Mouse (Mus musculus) kidney, postnatal 36 days (tissue): ENCODE measurements around the gene Khdc4.

ENCODE experiments used
- DNase-seq, 2 experiments: peaks; one replicate each; pipeline ENCODE4 v3.0.0; 2021 to 2022; ENCODE audit warnings: mixed read lengths in 2 of 2

The Khdc4 gene

GRCm38 (mm10) chr3:88684980-88685941 is at the start of gene Khdc4:
TSS of gene Khdc4 (plus strand) at chr3:88685803.
- peak; percentile 97 to 99 for DNase-seq

DNA sequence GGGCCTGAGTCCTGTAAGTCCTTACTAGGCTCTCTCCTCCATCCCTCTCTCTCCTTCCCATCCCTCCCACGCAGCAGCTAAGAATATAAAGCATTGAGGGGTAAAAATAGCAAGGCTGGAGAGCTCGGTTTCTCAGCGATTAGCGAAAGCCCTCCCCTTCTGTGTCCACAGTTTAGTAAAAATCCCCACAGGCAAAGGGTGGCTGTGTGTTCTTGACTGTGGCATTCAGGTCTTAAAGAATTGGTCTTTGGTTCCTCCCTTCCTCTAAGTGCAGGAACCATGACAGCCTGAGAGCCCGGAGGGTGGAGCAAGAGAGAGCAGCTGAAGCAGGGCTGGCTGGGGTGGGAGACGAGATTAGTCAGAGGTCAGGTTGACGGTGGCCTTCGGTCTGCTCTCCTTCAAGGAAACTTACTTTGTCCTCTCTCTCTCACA is 49.0 kb upstream of the Khdc4 start:
- DNase-seq, result peak; percentile 35 to 49

DNA sequence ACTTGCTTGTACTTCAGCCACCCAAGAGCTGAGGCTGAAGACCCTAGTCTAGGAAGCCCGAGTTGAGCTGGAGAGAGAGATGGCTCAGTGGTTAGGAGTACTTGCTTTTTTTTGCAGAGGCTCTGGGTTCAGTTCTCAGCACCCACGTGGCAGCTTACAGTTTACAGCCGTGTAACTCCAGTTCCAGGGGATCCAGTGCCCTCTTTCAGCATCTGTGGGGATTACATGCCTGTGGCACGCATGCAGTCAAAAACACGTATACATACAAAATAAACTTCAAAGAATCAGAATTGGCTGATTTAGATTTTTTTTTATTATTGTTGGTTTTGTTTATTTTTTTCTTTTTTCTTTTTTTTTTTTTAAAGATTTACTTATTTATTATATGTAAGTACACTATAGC is 48.5 kb upstream of the Khdc4 start:
- DNase-seq, result no peak

GRCm38 (mm10) chr3:88639239-88639638 is 46.4 kb upstream of the Khdc4 start:
- no peak for DNase-seq

GRCm38 (mm10) chr3:88640676-88641075 is 44.9 kb upstream of the Khdc4 start:
- peak; percentile 75 to 85 for DNase-seq

DNA sequence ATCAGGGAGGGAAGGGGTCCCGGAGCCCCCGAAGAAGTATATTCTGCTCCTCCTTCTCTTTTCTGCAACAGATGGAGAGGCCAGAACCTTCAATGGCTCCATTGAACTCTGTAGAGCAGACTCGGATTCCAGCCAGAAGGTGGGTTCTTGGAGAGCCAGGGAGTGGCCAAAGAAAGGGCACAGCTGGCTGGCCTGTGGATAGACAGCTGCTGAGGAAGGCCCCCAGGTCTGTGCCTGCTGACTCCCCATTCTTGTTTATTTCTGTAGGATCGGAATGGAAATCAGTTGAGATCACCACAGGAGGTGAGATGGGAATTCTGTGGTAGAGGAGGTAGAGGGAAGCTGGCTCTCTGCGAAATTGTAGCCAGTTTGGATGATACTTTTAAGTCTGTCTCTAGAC is 42.5 kb upstream of the Khdc4 start:
- DNase-seq, result no peak

DNA sequence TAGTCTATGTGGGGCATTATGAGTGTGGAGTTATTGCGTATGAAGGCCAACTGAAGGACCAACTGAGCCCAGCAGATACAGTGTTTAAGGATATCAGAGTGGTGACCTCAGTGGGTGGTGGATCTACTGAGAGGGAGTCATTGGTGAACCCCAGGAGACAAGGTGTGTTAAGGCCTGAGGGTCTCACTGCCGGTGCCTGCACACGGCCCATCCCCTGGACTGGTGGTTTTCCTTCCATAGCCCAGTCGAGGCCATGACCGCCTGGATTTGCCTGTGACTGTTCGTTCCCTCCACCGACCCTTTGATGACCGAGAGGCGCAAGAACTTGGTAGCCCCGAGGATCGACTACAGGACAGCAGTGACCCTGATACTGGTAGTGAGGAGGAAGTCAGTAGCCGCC is 39.7 kb upstream of the Khdc4 start:
- no peak for DNase-seq

GRCm38 (mm10) chr3:88646426-88646995 is 39.1 kb upstream of the Khdc4 start:
- DNase-seq, result no peak

- DNase-seq, result no peak
Observed at GRCm38 (mm10) chr3:88647076-88647475, 38.5 kb upstream of the Khdc4 start.

GRCm38 (mm10) chr3:88647779-88648413 is 37.7 kb upstream of the Khdc4 start:
- no peak for DNase-seq

- no peak for DNase-seq
Observed at GRCm38 (mm10) chr3:88648452-88649168, 37.0 kb upstream of the Khdc4 start.

DNA sequence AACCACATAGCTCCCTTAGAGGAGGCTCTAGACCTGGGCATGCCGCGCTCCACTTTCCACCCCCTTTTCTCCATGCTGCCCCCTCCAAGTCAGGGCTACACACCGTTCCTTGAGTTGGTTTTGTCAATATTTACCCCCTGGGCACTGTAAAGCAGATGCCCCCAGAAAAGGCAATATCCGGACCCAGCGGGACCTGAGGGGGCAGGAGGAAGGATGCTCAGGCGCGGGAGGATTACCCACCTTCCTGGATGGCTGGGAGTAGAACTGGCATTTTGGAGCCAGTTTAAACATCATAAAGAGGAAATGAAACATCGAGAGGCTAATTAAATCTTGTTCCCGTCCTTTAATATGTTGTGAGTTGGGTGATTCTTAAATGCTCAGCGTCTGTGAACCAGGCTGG is 36.4 kb upstream of the Khdc4 start:
- DNase-seq, result no peak

DNA sequence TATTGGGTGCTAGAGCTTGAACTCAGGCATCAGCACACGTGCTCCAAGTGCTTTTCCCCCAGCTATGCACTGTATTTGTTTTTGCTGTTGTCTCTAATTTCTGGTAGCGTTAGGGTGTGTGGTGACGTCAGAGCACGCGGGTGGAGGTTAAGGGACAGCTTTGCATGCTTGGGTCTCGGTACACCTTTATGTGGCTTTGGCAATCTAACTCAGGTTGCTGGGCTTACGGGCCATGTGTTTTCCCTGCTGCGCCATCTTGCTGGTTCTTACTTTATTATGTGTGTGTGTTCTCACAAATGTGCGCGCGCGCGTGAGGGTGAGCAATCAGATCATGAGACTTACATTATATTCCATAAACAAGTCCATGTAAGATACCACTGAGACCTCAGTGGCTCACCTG is 35.6 kb upstream of the Khdc4 start:
- no peak for DNase-seq

- no peak for DNase-seq
Observed at GRCm38 (mm10) chr3:88650713-88651504, 34.7 kb upstream of the Khdc4 start.

GRCm38 (mm10) chr3:88651669-88652618 is 33.7 kb upstream of the Khdc4 start:
- DNase-seq, result no peak

DNA sequence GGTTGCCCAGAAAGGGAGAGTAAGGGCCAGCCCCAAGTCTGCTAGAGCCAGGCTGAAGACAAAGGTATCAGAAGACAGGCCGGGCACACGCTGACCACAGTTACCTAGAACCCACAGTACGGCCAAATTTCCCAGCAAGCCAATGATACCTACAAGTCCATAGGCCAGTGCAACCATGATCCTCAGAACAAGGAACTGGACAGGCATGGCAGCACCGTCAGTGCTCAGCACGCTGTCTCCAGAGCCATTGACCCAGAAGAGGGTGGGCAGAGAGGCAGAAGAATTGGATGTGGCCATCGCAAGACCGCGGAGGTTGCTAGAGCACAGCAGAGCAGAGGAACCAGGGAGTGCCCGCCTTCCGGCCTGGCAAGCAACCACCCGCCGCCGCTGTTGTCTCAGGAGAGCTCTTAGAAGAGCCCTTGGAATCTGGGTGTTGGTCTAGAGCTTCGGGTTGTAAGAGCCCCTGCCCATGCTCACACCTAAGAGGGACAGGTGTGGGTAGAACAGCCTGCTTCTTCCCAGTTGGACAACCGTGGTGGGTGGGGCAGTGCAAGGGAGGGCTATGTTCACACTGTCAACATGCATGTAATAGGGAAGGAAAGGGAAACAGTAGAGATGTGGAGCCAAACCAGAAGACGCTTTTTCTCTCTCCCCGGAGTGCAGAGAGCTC is 32.6 kb upstream of the Khdc4 start, which contains the start of gene Rxfp4:
Gene Rxfp4, minus strand, starts transcription at position 297 of the 670 bp plus-strand sequence.
- DNase-seq, result no peak

DNA sequence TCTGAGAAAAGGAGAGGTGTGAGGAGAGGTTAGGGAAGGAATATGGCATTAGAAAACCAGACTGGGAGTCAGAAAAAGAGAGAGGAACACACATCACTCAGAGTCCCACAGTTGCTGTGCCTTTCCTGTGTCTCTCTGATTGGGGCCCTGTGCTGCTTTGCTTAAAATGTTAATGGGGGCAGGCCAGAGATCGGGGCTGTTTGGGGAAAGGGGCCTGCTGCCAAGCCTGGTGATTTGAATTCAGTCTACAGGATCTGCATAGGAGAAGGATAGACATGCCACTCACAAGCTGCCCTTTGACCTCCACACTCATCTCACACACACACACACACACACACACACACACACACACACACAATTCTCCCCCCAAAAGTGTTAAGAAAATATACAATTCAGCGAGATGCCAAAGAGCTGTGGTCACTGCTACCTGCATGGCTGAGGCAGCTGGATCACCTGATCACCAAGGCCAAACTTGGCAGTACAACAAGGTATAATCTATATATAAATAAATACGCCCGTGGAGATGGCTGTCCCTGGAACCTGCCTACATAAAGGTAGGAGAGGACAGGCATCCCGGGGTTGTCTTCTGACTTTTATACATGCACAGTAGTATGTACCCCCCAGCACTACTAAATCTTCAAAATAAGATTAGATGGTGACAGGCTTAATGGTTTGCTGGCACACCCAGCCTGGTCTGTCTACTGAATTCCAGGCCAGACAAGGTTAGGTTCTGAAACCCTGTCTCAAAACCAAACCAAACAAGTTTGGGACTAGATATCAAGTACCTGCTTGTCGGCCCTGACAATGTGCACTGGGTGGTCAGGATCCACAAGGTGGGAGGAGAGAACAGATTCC is 31.9 kb upstream of the Khdc4 start:
- DNase-seq, result no peak

DNA sequence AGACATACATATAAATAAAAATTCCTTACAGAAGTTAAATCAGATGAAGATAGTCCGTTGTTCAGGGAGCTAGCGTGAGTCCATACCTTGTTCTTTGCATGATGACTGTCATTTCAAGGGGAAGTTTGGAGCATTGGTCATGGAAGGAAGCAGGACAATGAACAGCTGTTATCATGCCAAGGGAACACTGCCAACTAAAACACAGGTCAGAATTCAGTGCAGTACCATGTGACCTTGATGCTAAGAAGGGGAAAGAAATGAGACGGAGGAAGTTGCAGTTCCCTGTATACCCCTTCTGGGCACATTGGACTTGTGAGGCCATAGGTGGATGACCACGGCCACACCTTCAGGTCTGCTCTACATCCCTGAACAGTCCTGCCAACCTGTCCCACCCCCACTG is 31.0 kb upstream of the Khdc4 start:
- peak in 1 of 2 experiments; percentile 45 for DNase-seq

- DNase-seq, result no peak
Observed at GRCm38 (mm10) chr3:88655619-88656018, 30.0 kb upstream of the Khdc4 start.
